Mouse (Mus musculus): ENCODE results near the gene St6galnac3. TPM values are rescaled to one million over a fixed set of nuclear protein-coding genes. Genes with fewer than 3 reads are reported as not detected.

Gene St6galnac3
- polyA plus RNA-seq, 1 experiment from 2014 or later = 38.3 TPM

GRCm38 (mm10) chr3:153733364-153734159, 8.6 kb upstream of the St6galnac3 start:
- Histone ChIP-seq H3K36me3 (no peaks in the 10 kb centered on the region), H3K27ac (no peak overlapping the region), H3K4me2 (no peak overlapping the region), H3K27me3 (no peaks in the 10 kb centered on the region; the same call in 1 of the 2 replicates), H3K4me1 (replicated peaks) (peaks cover 10% of the 10 kb centered on the region), H3K9ac (replicated peaks) (no peak overlapping the region), H3K4me3 (replicated peaks) (no peak overlapping the region), H3K9me3 (no peaks in the 10 kb centered on the region)
- WGBS = 87% methylated on average over 4 of the region's 4 CpGs
- 0 out of 2 replicates have a peak, but pooled peaks have one; percentile 38 for ATAC-seq (ENCODE audit: insufficient number of reproducible peaks, insufficient read depth, low FRiP score, low TSS enrichment, low read depth)

GRCm38 (mm10) chr3:153732749-153733148, 7.8 kb upstream of the St6galnac3 start:
- Histone ChIP-seq H3K9me3 (no peaks in the 10 kb centered on the region), H3K36me3 (no peaks in the 10 kb centered on the region), H3K27me3 (no peaks in the 10 kb centered on the region; the same call in 1 of the 2 replicates), H3K4me1 (replicated peaks) (peaks cover 10% of the 10 kb centered on the region), H3K4me2 (no peak overlapping the region), H3K9ac (replicated peaks) (no peak overlapping the region), H3K4me3 (replicated peaks) (no peak overlapping the region), H3K27ac (no peak overlapping the region)
- no peak for ATAC-seq (ENCODE audit: insufficient number of reproducible peaks, insufficient read depth, low FRiP score, low TSS enrichment, low read depth)
- WGBS = 78% methylated on average over 6 of the region's 6 CpGs

DNA sequence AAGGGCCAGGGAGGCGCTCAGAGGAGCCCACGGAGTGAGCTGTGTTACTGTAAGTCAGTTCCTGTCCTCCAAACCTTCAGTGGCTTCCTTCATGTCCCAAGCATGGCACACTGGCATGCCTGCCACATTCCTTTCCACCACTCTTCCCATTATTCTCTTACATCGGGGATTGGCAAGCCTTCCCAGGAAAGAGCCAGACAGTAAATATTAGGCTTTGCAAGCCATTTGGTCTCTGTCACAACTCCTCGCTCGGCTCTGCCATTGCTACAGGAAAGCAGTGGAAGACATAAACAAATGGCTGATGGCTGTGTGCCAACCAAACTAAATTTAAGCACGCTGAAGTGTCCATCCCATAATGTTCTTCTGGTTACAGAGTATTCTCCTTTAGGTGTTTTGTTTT, 7.1 kb upstream of the St6galnac3 start:
- H3K4me2 ChIP-seq = no peak overlapping the region
- H3K4me1 ChIP-seq (replicated peaks) = peaks cover 10% of the 10 kb centered on the region
- no peak overlapping the region for H3K27ac ChIP-seq
- no peaks in the 10 kb centered on the region; the same call in 1 of the 2 replicates for H3K27me3 ChIP-seq
- no peak overlapping the region for H3K4me3 ChIP-seq (replicated peaks)
- no peaks in the 10 kb centered on the region for H3K9me3 ChIP-seq
- H3K36me3 ChIP-seq = no peaks in the 10 kb centered on the region
- no peak for ATAC-seq (ENCODE audit: insufficient number of reproducible peaks, insufficient read depth, low FRiP score, low TSS enrichment, low read depth)
- 78% methylated on average over 6 of the region's 6 CpGs for WGBS
- H3K9ac ChIP-seq (replicated peaks) = no peak overlapping the region

DNA sequence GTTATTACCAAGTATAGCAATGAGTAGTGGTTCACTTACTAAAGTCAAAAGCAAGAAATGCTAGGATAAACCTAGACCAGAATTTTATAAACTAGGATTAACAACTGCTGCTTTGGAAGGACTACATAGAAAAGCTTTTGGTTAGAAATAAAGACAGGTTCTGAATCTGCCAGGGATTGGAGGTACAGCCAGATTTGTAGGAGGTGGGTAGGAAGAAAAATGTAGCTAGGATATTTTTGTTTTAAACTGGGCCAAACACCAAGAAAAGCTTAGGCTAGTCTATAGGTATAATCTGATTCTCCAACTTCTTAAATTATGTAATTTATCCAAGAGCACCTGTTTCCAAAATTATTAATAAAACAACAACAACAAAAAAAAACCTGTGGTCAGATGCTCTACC, 3.6 kb upstream of the St6galnac3 start:
- Histone ChIP-seq H3K36me3 (no peaks in the 10 kb centered on the region), H3K4me2 (no peak overlapping the region), H3K9me3 (no peaks in the 10 kb centered on the region), H3K9ac (replicated peaks) (no peak overlapping the region), H3K4me1 (replicated peaks) (peaks cover 17% of the 10 kb centered on the region; the same call in 1 of the 2 replicates), H3K27ac (no peak overlapping the region), H3K4me3 (replicated peaks) (no peak overlapping the region), H3K27me3 (no peaks in the 10 kb centered on the region; the same call in 1 of the 2 replicates)
- ATAC-seq (ENCODE audit: insufficient number of reproducible peaks, insufficient read depth, low FRiP score, low TSS enrichment, low read depth) = no peak

GRCm38 (mm10) chr3:153723467-153724079, 1.4 kb downstream of the St6galnac3 start:
- H3K36me3 ChIP-seq = no peaks in the 10 kb centered on the region
- H3K4me2 ChIP-seq = peak overlapping the region; percentile 79
- H3K9ac ChIP-seq (replicated peaks) = no peak overlapping the region
- no peaks in the 10 kb centered on the region for H3K9me3 ChIP-seq
- ATAC-seq (ENCODE audit: insufficient number of reproducible peaks, insufficient read depth, low FRiP score, low TSS enrichment, low read depth) = no peak
- H3K27me3 ChIP-seq = no peaks in the 10 kb centered on the region
- no peak overlapping the region for H3K27ac ChIP-seq
- 75% methylated on average over 9 of the region's 9 CpGs for WGBS
- peak overlapping the region; percentile 69 for H3K4me3 ChIP-seq (replicated peaks)
- H3K4me1 ChIP-seq (replicated peaks) = peaks cover 38% of the 10 kb centered on the region

GRCm38 (mm10) chr3:153721525-153721924, 3.4 kb downstream of the St6galnac3 start:
- H3K4me2 ChIP-seq = no peak overlapping the region
- 87% methylated on average over 16 of the region's 16 CpGs for WGBS
- H3K27me3 ChIP-seq = no peaks in the 10 kb centered on the region
- no peaks in the 10 kb centered on the region for H3K36me3 ChIP-seq
- H3K9ac ChIP-seq (replicated peaks) = no peak overlapping the region
- no peak for ATAC-seq (ENCODE audit: insufficient number of reproducible peaks, insufficient read depth, low FRiP score, low TSS enrichment, low read depth)
- no peak overlapping the region for H3K27ac ChIP-seq
- peaks cover 58% of the 10 kb centered on the region for H3K4me1 ChIP-seq (replicated peaks)
- no peak overlapping the region for H3K4me3 ChIP-seq (replicated peaks)
- no peaks in the 10 kb centered on the region for H3K9me3 ChIP-seq

DNA sequence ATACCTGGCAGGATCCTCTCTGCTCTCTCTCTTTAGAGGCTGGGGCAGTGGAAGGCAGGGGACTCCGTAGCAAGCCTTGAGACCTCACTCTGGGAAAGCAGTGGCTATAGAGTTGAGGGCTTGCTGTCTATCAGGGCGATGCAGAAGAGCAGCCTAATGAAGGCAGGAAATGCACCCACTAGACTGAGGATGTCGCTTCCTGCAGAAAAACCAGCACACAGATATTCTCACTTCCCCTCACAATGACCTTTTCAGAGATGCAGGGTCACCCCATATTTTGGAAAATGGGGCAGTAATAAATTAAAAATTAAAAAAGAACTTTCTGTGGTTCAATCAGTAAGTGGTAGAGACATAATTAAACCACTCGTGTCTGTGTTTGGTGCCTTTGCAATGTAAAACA, 4.1 kb downstream of the St6galnac3 start:
- no peak overlapping the region for H3K9ac ChIP-seq (replicated peaks)
- peaks cover 61% of the 10 kb centered on the region for H3K4me1 ChIP-seq (replicated peaks)
- 70% methylated on average over 4 of the region's 4 CpGs for WGBS
- H3K9me3 ChIP-seq = no peaks in the 10 kb centered on the region
- no peak overlapping the region for H3K4me2 ChIP-seq
- H3K36me3 ChIP-seq = no peaks in the 10 kb centered on the region
- H3K27ac ChIP-seq = no peak overlapping the region
- no peaks in the 10 kb centered on the region for H3K27me3 ChIP-seq
- no peak overlapping the region for H3K4me3 ChIP-seq (replicated peaks)
- no peak for ATAC-seq (ENCODE audit: insufficient number of reproducible peaks, insufficient read depth, low FRiP score, low TSS enrichment, low read depth)

DNA sequence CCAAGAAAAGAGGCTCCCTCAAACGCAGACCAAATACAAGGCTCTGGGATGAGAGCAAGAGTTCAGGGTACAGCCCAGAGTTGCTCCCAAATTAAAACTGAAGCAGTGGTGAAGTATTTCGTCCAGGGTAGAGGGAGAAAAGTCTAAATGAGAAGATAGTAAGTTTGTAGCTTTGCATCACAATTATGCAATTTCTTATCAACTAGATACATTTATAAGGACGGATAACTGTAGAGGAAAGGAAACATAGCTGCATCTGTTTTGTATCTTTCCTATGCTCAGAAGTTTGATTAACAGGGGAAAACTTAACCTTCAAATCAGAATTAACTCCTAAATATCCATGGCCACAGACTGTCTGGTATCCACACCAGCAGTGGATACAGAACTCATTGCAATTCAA, 4.7 kb downstream of the St6galnac3 start:
- WGBS = 36% methylated on average over 3 of the region's 3 CpGs
- Histone ChIP-seq H3K4me1 (replicated peaks) (peaks cover 62% of the 10 kb centered on the region), H3K36me3 (no peaks in the 10 kb centered on the region), H3K27ac (peak overlapping the region; percentile 68), H3K4me3 (replicated peaks) (no peak overlapping the region), H3K9ac (replicated peaks) (no peak overlapping the region), H3K9me3 (no peaks in the 10 kb centered on the region), H3K4me2 (no peak overlapping the region), H3K27me3 (no peaks in the 10 kb centered on the region)
- no peak for ATAC-seq (ENCODE audit: insufficient number of reproducible peaks, insufficient read depth, low FRiP score, low TSS enrichment, low read depth)

DNA sequence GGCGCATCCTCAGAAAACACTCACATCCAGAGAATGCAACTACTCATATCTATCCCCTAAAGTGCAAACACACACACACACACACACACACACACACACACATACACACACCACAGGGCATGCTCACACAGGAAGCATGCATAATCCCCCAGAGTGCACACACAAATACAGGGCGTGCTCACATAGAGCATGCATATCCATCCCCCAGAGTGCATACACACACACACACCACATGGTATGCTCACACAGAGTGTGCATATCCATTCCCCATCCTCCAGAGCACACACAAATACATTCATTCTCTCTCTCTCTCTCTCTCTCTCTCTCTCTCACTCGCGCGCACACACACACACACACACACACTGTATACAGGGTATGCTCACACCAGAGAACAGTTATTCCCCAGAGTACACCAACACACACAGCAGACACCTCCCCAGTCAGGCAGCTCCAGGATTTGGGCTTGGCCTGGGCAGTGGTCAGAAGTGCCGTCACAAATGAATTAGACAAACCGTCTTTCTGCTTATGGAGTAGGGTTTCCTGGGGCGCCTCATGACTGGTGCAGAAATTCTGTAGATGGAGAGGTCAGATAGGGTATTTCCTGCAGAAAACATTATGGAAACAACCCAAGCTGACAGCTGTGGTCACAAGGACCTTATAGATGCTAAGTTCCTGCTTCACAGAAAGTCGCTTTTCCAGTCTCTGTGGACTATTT, 5.6 kb downstream of the St6galnac3 start:
- no peaks in the 10 kb centered on the region; the same call in 1 of the 2 replicates for H3K9me3 ChIP-seq
- peak; percentile 27; the same call in 1 of the 2 replicates for ATAC-seq (ENCODE audit: insufficient number of reproducible peaks, insufficient read depth, low FRiP score, low TSS enrichment, low read depth)
- 55% methylated on average over 9 of the region's 9 CpGs for WGBS
- peaks cover 66% of the 10 kb centered on the region for H3K4me1 ChIP-seq (replicated peaks)
- no peak overlapping the region for H3K4me3 ChIP-seq (replicated peaks)
- peak overlapping the region; percentile 68 for H3K27ac ChIP-seq
- no peaks in the 10 kb centered on the region for H3K27me3 ChIP-seq
- H3K4me2 ChIP-seq = peak overlapping the region; percentile 11; the same call in 1 of the 2 replicates
- no peak overlapping the region for H3K9ac ChIP-seq (replicated peaks)
- H3K36me3 ChIP-seq = no peaks in the 10 kb centered on the region

- Histone ChIP-seq H3K27ac (no peak overlapping the region), H3K27me3 (no peaks in the 10 kb centered on the region), H3K9ac (replicated peaks) (no peak overlapping the region), H3K4me3 (replicated peaks) (no peak overlapping the region), H3K9me3 (peaks cover 6% of the 10 kb centered on the region), H3K4me2 (no peak overlapping the region), H3K36me3 (no peaks in the 10 kb centered on the region), H3K4me1 (replicated peaks) (peaks cover 59% of the 10 kb centered on the region)
- WGBS = 47% methylated on average over 8 of the region's 8 CpGs
- ATAC-seq (ENCODE audit: insufficient number of reproducible peaks, insufficient read depth, low FRiP score, low TSS enrichment, low read depth) = no peak
Measured at GRCm38 (mm10) chr3:153718724-153719123, 6.2 kb downstream of the St6galnac3 start.

DNA sequence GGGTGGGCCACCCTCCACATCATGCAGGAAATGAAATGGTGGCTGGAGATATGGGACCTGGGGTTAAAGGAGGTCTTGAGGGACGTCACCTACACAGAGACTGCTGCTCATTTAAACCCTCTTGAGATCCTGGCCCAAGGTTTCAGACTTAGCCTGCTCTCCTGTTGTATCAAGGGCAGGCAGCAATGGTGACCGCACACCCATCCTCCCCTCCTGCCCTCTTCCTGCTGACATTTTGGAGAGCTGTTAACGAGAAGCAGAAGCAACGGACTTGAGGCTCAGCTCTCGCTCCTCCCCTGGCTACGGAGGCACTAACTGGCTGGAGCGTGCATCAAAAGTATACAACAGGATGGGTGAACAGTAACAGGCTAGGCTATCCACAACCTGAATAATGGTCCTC, 7.2 kb downstream of the St6galnac3 start:
- no peak for ATAC-seq (ENCODE audit: insufficient number of reproducible peaks, insufficient read depth, low FRiP score, low TSS enrichment, low read depth)
- no peaks in the 10 kb centered on the region for H3K27me3 ChIP-seq
- no peak overlapping the region for H3K4me2 ChIP-seq
- H3K4me1 ChIP-seq (replicated peaks) = peaks cover 56% of the 10 kb centered on the region
- peaks cover 8% of the 10 kb centered on the region for H3K9me3 ChIP-seq
- H3K27ac ChIP-seq = peak overlapping the region; percentile 50; the same call in 1 of the 2 replicates
- no peak overlapping the region for H3K9ac ChIP-seq (replicated peaks)
- WGBS = 29% methylated on average over 7 of the region's 7 CpGs
- no peak overlapping the region for H3K4me3 ChIP-seq (replicated peaks)
- H3K36me3 ChIP-seq = no peaks in the 10 kb centered on the region

Data from limb, embryonic 12.5 days (tissue).